Mouse (Mus musculus): ENCODE results near the gene Ccdc85b. TPM values are rescaled to one million over a fixed set of nuclear protein-coding genes. Genes with fewer than 3 reads are reported as not detected.

The Ccdc85b gene
- total RNA-seq, 1 experiment: 5.4 TPM

- in situ Hi-C loops (cut with MboI; ENCODE audit: low sequenced_read_pairs in 2 of 2, unreplicated experiment in 2 of 2): no loop called here
- H3K27ac ChIP-seq (ENCODE audit: insufficient read depth, low read depth, low read length, poor library complexity, severe bottlenecking): no peak overlapping the region
- H3K4me1 ChIP-seq (ENCODE audit: control insufficient read depth in 2 of 2, insufficient read depth in 2 of 2, low read length in 2 of 2, poor library complexity in 1 of 2): 0 out of 4 replicates have a peak, but pooled peaks cover 0 to under 1% of the 10 kb centered on the region in 2 experiments
- no peak for DNase-seq (ENCODE audit: low read depth, low spot score)
- no peak overlapping the region for H3K4me3 ChIP-seq (ENCODE audit: insufficient read depth in 1 of 2, low read depth in 1 of 2, low read length in 2 of 2, poor library complexity in 1 of 2, severe bottlenecking in 1 of 2)
- TF ChIP-seq ZC3H11A (IDR thresholded peaks at IDR 0.05; ENCODE audit: borderline replicate concordance, low read depth, low read length) (no peak), CHD2 (IDR thresholded peaks at IDR 0.05; ENCODE audit: low read depth, low read length) (no peak), ZNF384 (IDR thresholded peaks at IDR 0.05; ENCODE audit: low read depth, low read length) (no peak), MAFK (IDR thresholded peaks at IDR 0.05; ENCODE audit: insufficient read depth, low read depth, low read length) (no peak), HCFC1 (IDR thresholded peaks at IDR 0.05; ENCODE audit: borderline replicate concordance, insufficient read depth, low read length) (no peak)
- peaks cover 19% of the 10 kb centered on the region for H3K36me3 ChIP-seq (ENCODE audit: control insufficient read depth, insufficient read depth, low read length, poor library complexity, severe bottlenecking)
- no peaks in the 10 kb centered on the region for H3K9me3 ChIP-seq (ENCODE audit: control insufficient read depth, insufficient read depth, low read depth, low read length)
- H3K9ac ChIP-seq (ENCODE audit: insufficient read depth, low read depth, low read length, poor library complexity, severe bottlenecking): no peak overlapping the region
Measured at GRCm38 (mm10) chr19:5480016-5480415, 22.3 kb upstream of the Ccdc85b start.

GRCm38 (mm10) chr19:5477668-5478300 is 20.1 kb upstream of the Ccdc85b start:
- H3K4me1 ChIP-seq (ENCODE audit: control insufficient read depth in 2 of 2, insufficient read depth in 2 of 2, low read length in 2 of 2, poor library complexity in 1 of 2): 0 out of 4 replicates have a peak, but pooled peaks cover 0 to 2% of the 10 kb centered on the region in 2 experiments
- H3K36me3 ChIP-seq (ENCODE audit: control insufficient read depth, insufficient read depth, low read length, poor library complexity, severe bottlenecking): peaks cover 3% of the 10 kb centered on the region
- H3K27ac ChIP-seq (ENCODE audit: insufficient read depth, low read depth, low read length, poor library complexity, severe bottlenecking): no peak overlapping the region
- no peak for DNase-seq (ENCODE audit: low read depth, low spot score)
- H3K9ac ChIP-seq (ENCODE audit: insufficient read depth, low read depth, low read length, poor library complexity, severe bottlenecking): no peak overlapping the region
- TF ChIP-seq ZC3H11A (IDR thresholded peaks at IDR 0.05; ENCODE audit: borderline replicate concordance, low read depth, low read length) (no peak), ZNF384 (IDR thresholded peaks at IDR 0.05; ENCODE audit: low read depth, low read length) (no peak), HCFC1 (IDR thresholded peaks at IDR 0.05; ENCODE audit: borderline replicate concordance, insufficient read depth, low read length) (no peak), CHD2 (IDR thresholded peaks at IDR 0.05; ENCODE audit: low read depth, low read length) (no peak), MAFK (IDR thresholded peaks at IDR 0.05; ENCODE audit: insufficient read depth, low read depth, low read length) (no peak)
- no peak overlapping the region for H3K4me3 ChIP-seq (ENCODE audit: insufficient read depth in 1 of 2, low read depth in 1 of 2, low read length in 2 of 2, poor library complexity in 1 of 2, severe bottlenecking in 1 of 2)
- H3K9me3 ChIP-seq (ENCODE audit: control insufficient read depth, insufficient read depth, low read depth, low read length): no peaks in the 10 kb centered on the region
- in situ Hi-C loops (cut with MboI; ENCODE audit: low sequenced_read_pairs in 2 of 2, unreplicated experiment in 2 of 2): no loop called here

- Histone ChIP-seq H3K4me1 (ENCODE audit: control insufficient read depth in 2 of 2, insufficient read depth in 2 of 2, low read length in 2 of 2, poor library complexity in 1 of 2) (0 out of 4 replicates have a peak, but pooled peaks cover 0 to 2% of the 10 kb centered on the region in 2 experiments), H3K4me3 (ENCODE audit: insufficient read depth in 1 of 2, low read depth in 1 of 2, low read length in 2 of 2, poor library complexity in 1 of 2, severe bottlenecking in 1 of 2) (no peak overlapping the region), H3K36me3 (ENCODE audit: control insufficient read depth, insufficient read depth, low read length, poor library complexity, severe bottlenecking) (no peaks in the 10 kb centered on the region; the same call in none of the 2 replicates), H3K9me3 (ENCODE audit: control insufficient read depth, insufficient read depth, low read depth, low read length) (no peaks in the 10 kb centered on the region), H3K9ac (ENCODE audit: insufficient read depth, low read depth, low read length, poor library complexity, severe bottlenecking) (no peak overlapping the region), H3K27ac (ENCODE audit: insufficient read depth, low read depth, low read length, poor library complexity, severe bottlenecking) (no peak overlapping the region)
- no peak for DNase-seq (ENCODE audit: low read depth, low spot score)
- no peak for TF ChIP-seq HCFC1 (IDR thresholded peaks at IDR 0.05; ENCODE audit: borderline replicate concordance, insufficient read depth, low read length)
- no peak for TF ChIP-seq CHD2 (IDR thresholded peaks at IDR 0.05; ENCODE audit: low read depth, low read length)
- no peak for TF ChIP-seq ZC3H11A (IDR thresholded peaks at IDR 0.05; ENCODE audit: borderline replicate concordance, low read depth, low read length)
- TF ChIP-seq MAFK (IDR thresholded peaks at IDR 0.05; ENCODE audit: insufficient read depth, low read depth, low read length): no peak
- no peak for TF ChIP-seq ZNF384 (IDR thresholded peaks at IDR 0.05; ENCODE audit: low read depth, low read length)
- in situ Hi-C loops (cut with MboI; ENCODE audit: low sequenced_read_pairs in 2 of 2, unreplicated experiment in 2 of 2): no loop called here
Measured at GRCm38 (mm10) chr19:5477004-5477667, 19.4 kb upstream of the Ccdc85b start.

- in situ Hi-C loops (cut with MboI; ENCODE audit: low sequenced_read_pairs in 2 of 2, unreplicated experiment in 2 of 2): no loop called here
- no peaks in the 10 kb centered on the region for H3K36me3 ChIP-seq (ENCODE audit: control insufficient read depth, insufficient read depth, low read length, poor library complexity, severe bottlenecking)
- peak overlapping the region; percentile 76 to 81; a peak in 3 of 4 replicates for H3K4me3 ChIP-seq (ENCODE audit: insufficient read depth in 1 of 2, low read depth in 1 of 2, low read length in 2 of 2, poor library complexity in 1 of 2, severe bottlenecking in 1 of 2)
- DNase-seq (ENCODE audit: low read depth, low spot score): no peak
- H3K9me3 ChIP-seq (ENCODE audit: control insufficient read depth, insufficient read depth, low read depth, low read length): no peaks in the 10 kb centered on the region
- TF ChIP-seq CHD2 (IDR thresholded peaks at IDR 0.05; ENCODE audit: low read depth, low read length): no peak
- no peak for TF ChIP-seq HCFC1 (IDR thresholded peaks at IDR 0.05; ENCODE audit: borderline replicate concordance, insufficient read depth, low read length)
- TF ChIP-seq MAFK (IDR thresholded peaks at IDR 0.05; ENCODE audit: insufficient read depth, low read depth, low read length): no peak
- no peak for TF ChIP-seq ZC3H11A (IDR thresholded peaks at IDR 0.05; ENCODE audit: borderline replicate concordance, low read depth, low read length)
- no peak for TF ChIP-seq ZNF384 (IDR thresholded peaks at IDR 0.05; ENCODE audit: low read depth, low read length)
- H3K9ac ChIP-seq (ENCODE audit: insufficient read depth, low read depth, low read length, poor library complexity, severe bottlenecking): peak overlapping the region; percentile 61
- no peak overlapping the region for H3K27ac ChIP-seq (ENCODE audit: insufficient read depth, low read depth, low read length, poor library complexity, severe bottlenecking)
- 0 out of 4 replicates have a peak, but pooled peaks cover 0 to 2% of the 10 kb centered on the region in 2 experiments for H3K4me1 ChIP-seq (ENCODE audit: control insufficient read depth in 2 of 2, insufficient read depth in 2 of 2, low read length in 2 of 2, poor library complexity in 1 of 2)
Measured at GRCm38 (mm10) chr19:5475069-5475714, 17.5 kb upstream of the Ccdc85b start.
